Mouse (Mus musculus) kidney, adult 2 months (tissue): Measurements from ENCODE around the gene Megf11.

Source experiments
- CTCF ChIP-seq: fragments of 200-500 bp; conservative IDR thresholded peaks from 2 replicates; pipeline ENCODE4 v1.5.1; 2011; ENCODE audit warnings: low read depth, mild to moderate bottlenecking, control low read depth, low read length, moderate library complexity, mixed read lengths; ENCODE audit not compliant: insufficient read depth, insufficient read length
- POLR2A ChIP-seq: fragments of 200-500 bp; IDR thresholded peaks from one replicate; pipeline ENCODE4 v1.6.1; 2011; ENCODE audit warnings: low read depth, low read length, control low read depth

DNA sequence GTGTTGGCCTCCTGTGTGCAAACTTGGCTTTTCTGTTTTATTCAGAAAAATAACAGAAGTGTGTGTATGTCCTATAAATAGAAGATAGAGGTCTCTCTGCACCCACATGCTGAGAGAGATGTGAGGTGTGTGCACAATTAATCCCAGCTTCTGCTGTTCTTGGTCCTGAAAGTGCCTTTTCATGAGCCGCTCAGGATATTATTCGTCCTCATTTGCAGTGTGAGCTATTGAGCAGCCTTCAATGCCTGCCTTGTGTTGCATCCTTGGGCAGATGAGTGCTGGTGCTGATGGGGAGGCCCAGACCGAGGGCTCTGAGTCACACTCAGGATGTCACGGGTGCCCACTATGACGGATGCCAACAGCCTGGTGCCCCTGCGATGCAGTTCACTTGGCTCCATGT, 109.2 kb downstream of the Megf11 start:
- TF ChIP-seq CTCF: no peak
- no peak for TF ChIP-seq POLR2A
